Mouse (Mus musculus): Measurements from ENCODE around the gene Tap1. TPM values are rescaled to one million over a fixed set of nuclear protein-coding genes. Genes with fewer than 3 reads are reported as not detected.

Tap1 gene
- polyA plus RNA-seq, 1 experiment = 2.7 TPM

- Histone ChIP-seq H3K27me3 (ENCODE audit: control insufficient read depth, insufficient read depth, low read length) (no peaks in the 10 kb centered on the region), H3K27ac (ENCODE audit: insufficient read depth, low read length) (no peak overlapping the region), H3K4me3 (replicated peaks; ENCODE audit: insufficient read depth, low read depth, low read length) (no peak overlapping the region), H3K4me1 (ENCODE audit: control insufficient read depth, insufficient read depth, low read length) (no peaks in the 10 kb centered on the region)
- TF ChIP-seq CTCF (IDR thresholded peaks at IDR 0.05; ENCODE audit: borderline replicate concordance, insufficient read depth, low read depth, low read length) (no peak), POLR2A (IDR thresholded peaks at IDR 0.05; ENCODE audit: borderline replicate concordance, insufficient read depth, low read length) (no peak)
- WGBS = 55% methylated on average over 12 of the region's 12 CpGs
- no peak for DNase-seq
Measured at GRCm38 (mm10) chr17:34196491-34196890, 9.1 kb downstream of the Tap1 start.

GRCm38 (mm10) chr17:34196941-34197894 lies 9.9 kb downstream of the Tap1 start, which contains the start of gene Psmb8:
Gene Psmb8 (plus strand): TSS chr17:34197721.
- Histone ChIP-seq H3K27ac (ENCODE audit: insufficient read depth, low read length) (no peak within 1 kb of the TSS), H3K27me3 (ENCODE audit: control insufficient read depth, insufficient read depth, low read length) (no peaks in the 10 kb centered on the region)

GRCm38 (mm10) chr17:34197904-34198520 lies 10.7 kb downstream of the Tap1 start:
- under 1% methylated on average over 32 of the region's 32 CpGs for WGBS
- no peak for TF ChIP-seq CTCF (IDR thresholded peaks at IDR 0.05; ENCODE audit: borderline replicate concordance, insufficient read depth, low read depth, low read length)
- TF ChIP-seq POLR2A (IDR thresholded peaks at IDR 0.05; ENCODE audit: borderline replicate concordance, insufficient read depth, low read length) = no peak
- no peak overlapping the region for H3K27ac ChIP-seq (ENCODE audit: insufficient read depth, low read length)
- no peaks in the 10 kb centered on the region for H3K4me1 ChIP-seq (ENCODE audit: control insufficient read depth, insufficient read depth, low read length)
- H3K27me3 ChIP-seq (ENCODE audit: control insufficient read depth, insufficient read depth, low read length) = no peaks in the 10 kb centered on the region
- H3K4me3 ChIP-seq (replicated peaks; ENCODE audit: insufficient read depth, low read depth, low read length) = peak overlapping the region; percentile 28
- DNase-seq = no peak

More at GRCm38 (mm10) chr17:34196941-34197894, 9.9 kb downstream of the Tap1 start, which contains the start of gene Psmb8:
- DNase-seq = peak; percentile 77
- 6% methylated on average over 41 of the region's 41 CpGs for WGBS
- TF ChIP-seq CTCF (IDR thresholded peaks at IDR 0.05; ENCODE audit: borderline replicate concordance, insufficient read depth, low read depth, low read length) (no peak), POLR2A (IDR thresholded peaks at IDR 0.05; ENCODE audit: borderline replicate concordance, insufficient read depth, low read length) (no peak)
- no peaks in the 10 kb centered on the region for H3K4me1 ChIP-seq (ENCODE audit: control insufficient read depth, insufficient read depth, low read length)
- peak within 1 kb of the TSS; percentile 53 for H3K4me3 ChIP-seq (replicated peaks; ENCODE audit: insufficient read depth, low read depth, low read length)

DNA sequence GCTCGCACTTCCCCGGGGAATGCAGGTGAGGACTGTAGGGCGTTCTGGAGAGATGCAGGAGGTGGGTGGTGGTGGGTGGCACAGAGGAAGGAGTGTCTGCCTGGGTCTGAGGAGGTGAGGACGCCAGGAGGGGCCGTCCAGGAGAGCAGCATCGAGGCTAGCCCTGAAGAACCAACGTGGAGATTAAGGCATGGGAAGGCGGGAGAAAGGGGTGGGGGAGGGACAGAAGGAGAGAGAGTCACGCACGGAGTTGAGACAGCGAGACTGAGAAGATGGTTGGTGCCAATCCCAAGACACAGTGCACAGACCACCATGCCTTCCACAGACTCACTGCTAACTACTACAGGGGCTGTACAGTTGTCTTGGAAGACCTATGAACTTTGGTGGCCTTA lies 11.2 kb downstream of the Tap1 start:
- DNase-seq = no peak
- Histone ChIP-seq H3K4me1 (ENCODE audit: control insufficient read depth, insufficient read depth, low read length) (no peaks in the 10 kb centered on the region), H3K27me3 (ENCODE audit: control insufficient read depth, insufficient read depth, low read length) (no peaks in the 10 kb centered on the region), H3K4me3 (replicated peaks; ENCODE audit: insufficient read depth, low read depth, low read length) (no peak overlapping the region), H3K27ac (ENCODE audit: insufficient read depth, low read length) (no peak overlapping the region)
- whole genome bisulfite sequencing = 11% methylated on average over 11 of the region's 11 CpGs
- TF ChIP-seq CTCF (IDR thresholded peaks at IDR 0.05; ENCODE audit: borderline replicate concordance, insufficient read depth, low read depth, low read length) = no peak
- TF ChIP-seq POLR2A (IDR thresholded peaks at IDR 0.05; ENCODE audit: borderline replicate concordance, insufficient read depth, low read length) = no peak

DNA sequence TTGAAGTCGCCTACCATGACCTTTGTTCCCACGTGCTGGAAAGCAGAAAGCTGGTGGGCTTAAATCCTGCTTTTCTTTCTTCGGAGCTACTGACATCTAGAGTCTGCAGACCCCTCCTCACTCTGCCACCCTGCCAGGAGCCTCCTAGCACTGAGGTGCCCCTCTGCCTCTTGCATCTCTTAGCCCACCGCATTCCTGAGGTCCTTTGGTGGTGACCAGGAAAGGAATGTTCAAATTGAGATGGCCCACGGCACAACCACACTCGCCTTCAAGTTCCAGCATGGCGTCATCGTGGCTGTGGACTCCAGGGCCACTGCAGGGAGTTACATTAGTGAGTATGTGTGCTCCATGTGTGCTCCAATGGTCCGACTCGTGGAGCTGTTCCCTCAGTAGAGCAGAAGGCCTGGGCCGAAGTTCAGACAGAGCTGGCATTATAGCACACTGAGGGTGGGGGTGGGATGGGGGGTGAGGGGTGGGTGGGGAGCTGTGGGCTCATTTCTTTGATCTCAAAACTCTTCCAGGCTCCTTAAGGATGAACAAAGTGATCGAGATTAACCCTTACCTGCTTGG lies 11.8 kb downstream of the Tap1 start:
- no peak for TF ChIP-seq POLR2A (IDR thresholded peaks at IDR 0.05; ENCODE audit: borderline replicate concordance, insufficient read depth, low read length)
- no peak for TF ChIP-seq CTCF (IDR thresholded peaks at IDR 0.05; ENCODE audit: borderline replicate concordance, insufficient read depth, low read depth, low read length)
- no peaks in the 10 kb centered on the region for H3K4me1 ChIP-seq (ENCODE audit: control insufficient read depth, insufficient read depth, low read length)
- WGBS = 71% methylated on average over 12 of the region's 12 CpGs
- no peak overlapping the region for H3K4me3 ChIP-seq (replicated peaks; ENCODE audit: insufficient read depth, low read depth, low read length)
- no peak for DNase-seq
- no peak overlapping the region for H3K27ac ChIP-seq (ENCODE audit: insufficient read depth, low read length)
- H3K27me3 ChIP-seq (ENCODE audit: control insufficient read depth, insufficient read depth, low read length) = no peaks in the 10 kb centered on the region

DNA sequence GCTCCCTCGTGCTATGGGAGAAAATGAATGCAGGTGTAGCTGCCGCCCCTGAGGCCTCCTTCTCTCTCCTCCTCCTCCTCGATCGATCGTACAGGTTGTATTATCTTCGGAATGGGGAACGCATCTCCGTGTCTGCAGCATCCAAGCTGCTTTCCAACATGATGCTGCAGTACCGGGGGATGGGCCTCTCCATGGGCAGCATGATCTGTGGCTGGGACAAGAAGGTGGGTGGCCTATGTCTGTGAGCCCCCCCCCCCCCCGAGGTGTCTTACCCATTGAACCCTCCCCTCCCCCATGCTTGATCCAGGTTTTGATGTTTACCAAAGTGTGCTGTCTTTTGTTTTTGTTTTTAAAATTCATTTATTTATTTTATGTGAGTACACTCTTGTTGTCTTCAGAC lies 12.7 kb downstream of the Tap1 start:
- Histone ChIP-seq H3K4me3 (replicated peaks; ENCODE audit: insufficient read depth, low read depth, low read length) (no peak overlapping the region), H3K27ac (ENCODE audit: insufficient read depth, low read length) (no peak overlapping the region), H3K4me1 (ENCODE audit: control insufficient read depth, insufficient read depth, low read length) (no peaks in the 10 kb centered on the region), H3K27me3 (ENCODE audit: control insufficient read depth, insufficient read depth, low read length) (no peaks in the 10 kb centered on the region)
- no peak for TF ChIP-seq CTCF (IDR thresholded peaks at IDR 0.05; ENCODE audit: borderline replicate concordance, insufficient read depth, low read depth, low read length)
- TF ChIP-seq POLR2A (IDR thresholded peaks at IDR 0.05; ENCODE audit: borderline replicate concordance, insufficient read depth, low read length) = no peak
- WGBS = 81% methylated on average over 10 of the region's 10 CpGs
- no peak for DNase-seq

GRCm38 (mm10) chr17:34200772-34201505 lies 13.6 kb downstream of the Tap1 start:
- TF ChIP-seq POLR2A (IDR thresholded peaks at IDR 0.05; ENCODE audit: borderline replicate concordance, insufficient read depth, low read length) (no peak), CTCF (IDR thresholded peaks at IDR 0.05; ENCODE audit: borderline replicate concordance, insufficient read depth, low read depth, low read length) (no peak)
- H3K27me3 ChIP-seq (ENCODE audit: control insufficient read depth, insufficient read depth, low read length) = no peaks in the 10 kb centered on the region
- no peaks in the 10 kb centered on the region for H3K4me1 ChIP-seq (ENCODE audit: control insufficient read depth, insufficient read depth, low read length)
- no peak for DNase-seq
- WGBS = 88% methylated on average over 16 of the region's 16 CpGs
- H3K4me3 ChIP-seq (replicated peaks; ENCODE audit: insufficient read depth, low read depth, low read length) = no peak overlapping the region
- no peak overlapping the region for H3K27ac ChIP-seq (ENCODE audit: insufficient read depth, low read length)
